Mouse (Mus musculus): ENCODE measurements around the gene Fgfrl1.

DNA sequence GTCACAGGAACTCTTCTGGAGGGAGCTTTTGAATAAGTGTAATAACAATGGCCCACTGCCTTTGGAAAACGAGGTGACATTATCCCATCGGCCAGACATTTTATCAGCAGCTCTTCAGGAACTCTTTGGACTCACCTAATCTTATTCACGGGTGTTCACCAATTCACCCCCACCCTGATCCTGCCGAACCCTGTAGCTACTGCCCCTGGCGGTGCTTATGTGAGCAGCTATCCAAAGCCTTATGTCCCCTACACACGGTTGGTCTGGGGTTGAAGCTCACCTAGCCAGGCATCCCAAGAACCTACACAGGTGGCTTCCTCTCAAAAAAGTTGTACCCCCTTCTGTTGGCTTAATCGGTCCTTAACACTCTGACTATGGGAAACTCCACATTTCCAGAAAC is 27.6 kb downstream of the Fgfrl1 start:
- no peak for TF ChIP-seq EP300 (IDR thresholded peaks at IDR 0.05; ENCODE audit: insufficient read depth, low read depth, low read length)
- TF ChIP-seq CTCF (IDR thresholded peaks at IDR 0.05), result no peak
- TF ChIP-seq POLR2A (IDR thresholded peaks at IDR 0.05; ENCODE audit: insufficient read depth, low read depth, low read length), result no peak

Measured in heart, adult 2 months (tissue).